Mouse (Mus musculus): ENCODE results near the gene Gdpgp1. TPM values are rescaled to one million over a fixed set of nuclear protein-coding genes. Genes with fewer than 3 reads are reported as not detected.

The Gdpgp1 gene
- polyA plus RNA-seq, 1 experiment from 2014 or later: 3.9 TPM

DNA sequence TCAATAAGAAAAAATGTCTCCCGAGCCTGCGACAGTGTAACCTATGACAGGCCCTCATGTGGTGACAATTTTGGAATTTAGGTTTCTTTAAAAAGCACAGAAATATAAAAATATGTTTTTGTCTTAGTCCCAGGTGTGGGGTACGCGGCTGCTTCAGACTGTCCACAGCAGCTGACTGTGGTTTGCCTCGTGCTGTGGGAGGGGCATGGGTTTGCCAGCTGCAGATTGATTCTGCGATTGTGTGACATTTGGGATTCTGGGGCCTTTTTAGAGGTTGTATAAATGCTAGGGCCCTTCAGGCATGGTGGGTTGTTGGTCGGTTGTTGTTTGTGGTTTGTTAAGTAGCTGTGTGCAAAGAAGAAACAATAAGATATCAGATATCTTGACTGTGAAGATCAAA lies 27.7 kb upstream of the Gdpgp1 start:
- H3K27me3 ChIP-seq (replicated peaks; ENCODE audit: control insufficient read depth, insufficient read depth, low read length): no peaks in the 10 kb centered on the region
- H3K27ac ChIP-seq (ENCODE audit: low read length): no peak overlapping the region
- H3K4me1 ChIP-seq (replicated peaks; ENCODE audit: control insufficient read depth, insufficient read depth, low read length): peaks cover 60% of the 10 kb centered on the region
- 83% methylated on average over 7 of the region's 7 CpGs for WGBS
- ATAC-seq: no peak
- no peak overlapping the region for H3K4me2 ChIP-seq (ENCODE audit: low read length)
- no peak overlapping the region for H3K4me3 ChIP-seq (replicated peaks; ENCODE audit: low read length)
- no peaks in the 10 kb centered on the region for H3K9me3 ChIP-seq (ENCODE audit: control insufficient read depth, low read length)
- no peaks in the 10 kb centered on the region for H3K36me3 ChIP-seq (ENCODE audit: control insufficient read depth, insufficient read depth)
- no peak overlapping the region for H3K9ac ChIP-seq (replicated peaks; ENCODE audit: low read depth, low read length)

DNA sequence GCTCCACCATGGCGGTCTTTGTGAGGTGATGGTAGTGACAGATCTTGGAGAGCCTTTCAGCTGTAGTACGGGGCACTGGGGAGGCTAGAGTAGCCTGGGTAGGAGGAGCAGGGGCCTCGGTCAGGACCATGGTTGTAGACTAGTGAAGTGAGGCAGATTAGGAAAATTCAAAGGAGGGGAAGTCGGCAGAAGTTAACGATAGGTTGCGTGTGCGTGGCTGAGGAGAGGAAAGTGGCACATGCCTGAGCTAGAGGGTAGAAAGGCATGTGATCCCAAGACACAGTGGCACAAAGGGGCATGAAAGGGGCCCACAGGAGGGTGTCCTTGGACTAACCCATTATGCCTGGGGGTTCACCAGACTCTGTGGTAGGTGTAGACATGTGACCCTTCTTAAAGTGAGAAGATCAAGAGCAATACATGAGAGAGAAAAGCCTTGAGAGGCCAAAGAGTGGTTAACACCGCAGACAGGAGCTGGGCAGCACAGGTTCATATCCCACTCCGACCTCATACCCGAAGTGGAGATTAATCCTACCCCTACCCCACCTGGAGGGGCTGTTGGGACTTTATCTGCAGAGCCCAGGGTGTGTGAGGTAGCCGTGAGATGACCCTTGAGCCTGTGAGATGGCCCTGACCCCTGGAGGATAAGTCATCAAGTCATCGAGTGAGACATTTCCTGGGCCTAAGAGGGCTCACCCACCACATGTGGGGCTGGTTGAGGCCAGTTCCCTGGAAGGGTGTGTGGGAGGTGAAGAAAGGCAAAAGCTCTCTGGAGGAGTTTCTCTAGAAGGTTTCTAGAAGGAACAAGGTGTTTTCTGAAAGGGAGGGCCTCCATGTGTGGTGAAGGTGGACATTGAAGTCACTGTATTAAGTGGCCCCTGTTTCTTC lies 26.7 kb upstream of the Gdpgp1 start:
- no peaks in the 10 kb centered on the region for H3K27me3 ChIP-seq (replicated peaks; ENCODE audit: control insufficient read depth, insufficient read depth, low read length)
- H3K27ac ChIP-seq (ENCODE audit: low read length): no peak overlapping the region
- no peaks in the 10 kb centered on the region for H3K9me3 ChIP-seq (ENCODE audit: control insufficient read depth, low read length)
- H3K9ac ChIP-seq (replicated peaks; ENCODE audit: low read depth, low read length): no peak overlapping the region
- WGBS: 86% methylated on average over 12 of the region's 12 CpGs
- H3K4me2 ChIP-seq (ENCODE audit: low read length): no peak overlapping the region
- no peak for ATAC-seq
- no peaks in the 10 kb centered on the region for H3K36me3 ChIP-seq (ENCODE audit: control insufficient read depth, insufficient read depth)
- peaks cover 54% of the 10 kb centered on the region for H3K4me1 ChIP-seq (replicated peaks; ENCODE audit: control insufficient read depth, insufficient read depth, low read length)
- H3K4me3 ChIP-seq (replicated peaks; ENCODE audit: low read length): no peak overlapping the region

DNA sequence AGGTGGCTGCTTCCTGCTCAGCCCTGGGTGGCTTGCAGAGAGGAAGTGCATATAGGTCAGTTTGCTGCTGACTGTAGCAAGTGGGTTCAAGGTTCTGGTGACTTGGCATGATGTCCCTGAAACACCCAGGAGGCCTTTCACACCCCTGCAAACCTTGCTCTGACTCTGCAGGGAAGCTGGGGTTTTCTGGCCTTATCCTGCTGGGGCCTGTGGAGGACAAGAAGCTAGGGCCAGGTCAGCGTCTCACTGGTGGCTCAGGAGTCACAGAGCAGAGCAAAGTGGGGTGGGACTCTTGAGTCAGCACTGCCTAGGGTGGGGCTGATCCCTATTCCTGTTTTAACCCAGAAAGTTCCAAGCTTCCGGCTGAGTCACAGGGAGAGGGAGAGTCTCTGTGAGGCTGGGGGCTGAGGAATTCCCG lies 25.3 kb upstream of the Gdpgp1 start:
- Histone ChIP-seq H3K9ac (replicated peaks; ENCODE audit: low read depth, low read length) (no peak overlapping the region), H3K4me3 (replicated peaks; ENCODE audit: low read length) (no peak overlapping the region), H3K27ac (ENCODE audit: low read length) (no peak overlapping the region), H3K4me1 (replicated peaks; ENCODE audit: control insufficient read depth, insufficient read depth, low read length) (peaks cover 41% of the 10 kb centered on the region), H3K4me2 (ENCODE audit: low read length) (no peak overlapping the region), H3K36me3 (ENCODE audit: control insufficient read depth, insufficient read depth) (no peaks in the 10 kb centered on the region), H3K9me3 (ENCODE audit: control insufficient read depth, low read length) (no peaks in the 10 kb centered on the region), H3K27me3 (replicated peaks; ENCODE audit: control insufficient read depth, insufficient read depth, low read length) (no peaks in the 10 kb centered on the region)
- 75% methylated on average over 3 of the region's 3 CpGs for WGBS
- ATAC-seq: no peak

DNA sequence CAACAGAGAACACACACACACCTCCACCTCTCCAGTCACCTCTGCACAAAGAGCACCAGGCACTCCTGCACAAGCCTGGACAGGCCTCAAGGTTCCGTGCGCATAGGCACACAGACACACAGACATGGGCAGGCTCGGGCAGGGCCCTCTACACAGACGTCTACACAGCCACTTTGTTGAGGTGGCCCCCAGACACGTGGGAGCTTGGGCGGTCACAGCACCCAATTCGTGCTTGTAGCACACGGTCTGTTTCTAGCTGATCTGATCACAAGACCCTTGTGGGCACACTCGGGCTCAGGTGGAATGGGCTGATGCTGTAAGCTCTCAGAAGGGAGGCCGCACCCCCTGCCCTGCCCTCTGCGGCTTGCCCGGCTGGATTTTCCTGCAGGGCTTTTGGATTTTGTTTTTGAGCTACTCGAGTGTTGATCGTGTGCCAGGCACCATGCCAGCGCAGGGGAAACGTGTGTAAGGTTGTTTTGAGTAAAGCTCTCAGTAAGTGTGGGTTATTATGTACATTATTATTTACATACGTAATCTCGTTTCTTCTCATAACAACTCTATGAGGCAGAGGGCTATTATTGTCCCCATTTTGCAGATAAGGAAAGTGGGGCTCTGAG lies 24.5 kb upstream of the Gdpgp1 start:
- Histone ChIP-seq H3K27ac (ENCODE audit: low read length) (no peak overlapping the region), H3K4me1 (replicated peaks; ENCODE audit: control insufficient read depth, insufficient read depth, low read length) (peaks cover 33% of the 10 kb centered on the region), H3K4me2 (ENCODE audit: low read length) (no peak overlapping the region), H3K4me3 (replicated peaks; ENCODE audit: low read length) (no peak overlapping the region), H3K9me3 (ENCODE audit: control insufficient read depth, low read length) (no peaks in the 10 kb centered on the region), H3K9ac (replicated peaks; ENCODE audit: low read depth, low read length) (no peak overlapping the region), H3K36me3 (ENCODE audit: control insufficient read depth, insufficient read depth) (0 out of 2 replicates have a peak, but pooled peaks cover under 1% of the 10 kb centered on the region), H3K27me3 (replicated peaks; ENCODE audit: control insufficient read depth, insufficient read depth, low read length) (no peaks in the 10 kb centered on the region)
- 56% methylated on average over 18 of the region's 18 CpGs for WGBS
- 0 out of 2 replicates have a peak, but pooled peaks have one; percentile 5 for ATAC-seq

DNA sequence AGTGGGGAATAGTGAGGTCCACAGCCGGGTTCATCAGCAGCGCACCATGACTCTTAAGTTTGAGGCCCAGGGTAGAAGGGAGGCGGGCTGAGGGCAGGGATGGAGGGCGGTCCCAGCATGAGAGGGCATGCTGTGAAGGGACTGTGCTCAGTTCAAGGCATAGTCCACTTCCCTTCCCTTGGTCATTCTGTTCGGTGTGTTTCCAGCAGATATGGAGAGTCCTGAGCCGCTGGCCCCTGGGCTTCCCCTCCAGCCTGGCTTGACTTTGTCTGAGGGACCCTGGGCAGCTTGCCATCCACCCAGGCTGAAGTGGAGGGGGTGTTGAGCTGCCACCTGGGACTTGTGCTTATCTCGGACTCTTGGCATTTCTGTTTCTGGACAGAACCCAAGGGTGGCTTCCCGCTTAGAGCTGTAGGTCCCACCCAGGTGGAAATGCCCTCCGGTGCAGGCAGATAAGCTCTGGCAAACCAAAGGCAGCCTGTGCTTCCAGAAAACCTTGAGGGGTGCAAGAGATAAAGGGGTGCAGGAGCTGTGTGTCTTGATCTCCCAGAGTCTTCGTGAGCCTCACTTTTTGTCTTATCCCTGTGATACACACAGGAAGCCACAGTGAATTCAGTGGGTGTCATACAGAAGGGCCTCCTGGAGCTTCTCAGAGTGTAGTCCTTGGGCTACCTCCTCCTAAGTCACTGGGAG lies 23.8 kb upstream of the Gdpgp1 start:
- no peaks in the 10 kb centered on the region for H3K9me3 ChIP-seq (ENCODE audit: control insufficient read depth, low read length)
- no peak overlapping the region for H3K4me3 ChIP-seq (replicated peaks; ENCODE audit: low read length)
- no peak overlapping the region for H3K4me2 ChIP-seq (ENCODE audit: low read length)
- no peak overlapping the region for H3K9ac ChIP-seq (replicated peaks; ENCODE audit: low read depth, low read length)
- H3K27me3 ChIP-seq (replicated peaks; ENCODE audit: control insufficient read depth, insufficient read depth, low read length): no peaks in the 10 kb centered on the region
- peaks cover 7% of the 10 kb centered on the region; the same call in 1 of the 2 replicates for H3K36me3 ChIP-seq (ENCODE audit: control insufficient read depth, insufficient read depth)
- ATAC-seq: no peak
- H3K4me1 ChIP-seq (replicated peaks; ENCODE audit: control insufficient read depth, insufficient read depth, low read length): peaks cover 26% of the 10 kb centered on the region
- WGBS: 71% methylated on average over 10 of the region's 10 CpGs
- no peak overlapping the region for H3K27ac ChIP-seq (ENCODE audit: low read length)

DNA sequence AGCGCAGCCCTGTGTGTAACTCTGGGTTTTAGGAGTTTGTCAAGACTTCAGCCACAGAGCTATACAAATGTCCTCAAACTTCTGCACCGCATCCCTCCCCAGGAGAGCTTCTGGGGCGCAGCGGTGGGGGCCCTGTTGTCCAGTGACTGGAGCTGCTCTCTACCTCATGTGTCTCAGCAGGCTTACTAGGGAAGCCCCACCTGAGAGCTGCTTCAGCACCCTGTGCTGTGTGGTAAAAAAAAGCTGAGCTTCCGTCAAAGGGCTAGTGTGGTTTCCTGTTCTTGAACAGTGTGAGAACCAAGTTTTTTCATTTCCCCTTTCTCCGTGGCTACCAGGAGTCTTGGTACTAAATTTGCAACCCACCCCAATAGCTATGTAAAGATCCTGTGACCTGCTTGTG lies 23.0 kb upstream of the Gdpgp1 start:
- ATAC-seq: no peak
- Histone ChIP-seq H3K4me1 (replicated peaks; ENCODE audit: control insufficient read depth, insufficient read depth, low read length) (peaks cover 23% of the 10 kb centered on the region), H3K9ac (replicated peaks; ENCODE audit: low read depth, low read length) (no peak overlapping the region), H3K27ac (ENCODE audit: low read length) (no peak overlapping the region), H3K36me3 (ENCODE audit: control insufficient read depth, insufficient read depth) (peaks cover 7% of the 10 kb centered on the region; the same call in 1 of the 2 replicates), H3K9me3 (ENCODE audit: control insufficient read depth, low read length) (no peaks in the 10 kb centered on the region), H3K27me3 (replicated peaks; ENCODE audit: control insufficient read depth, insufficient read depth, low read length) (no peaks in the 10 kb centered on the region), H3K4me2 (ENCODE audit: low read length) (no peak overlapping the region), H3K4me3 (replicated peaks; ENCODE audit: low read length) (no peak overlapping the region)
- WGBS: 83% methylated on average over 6 of the region's 6 CpGs

DNA sequence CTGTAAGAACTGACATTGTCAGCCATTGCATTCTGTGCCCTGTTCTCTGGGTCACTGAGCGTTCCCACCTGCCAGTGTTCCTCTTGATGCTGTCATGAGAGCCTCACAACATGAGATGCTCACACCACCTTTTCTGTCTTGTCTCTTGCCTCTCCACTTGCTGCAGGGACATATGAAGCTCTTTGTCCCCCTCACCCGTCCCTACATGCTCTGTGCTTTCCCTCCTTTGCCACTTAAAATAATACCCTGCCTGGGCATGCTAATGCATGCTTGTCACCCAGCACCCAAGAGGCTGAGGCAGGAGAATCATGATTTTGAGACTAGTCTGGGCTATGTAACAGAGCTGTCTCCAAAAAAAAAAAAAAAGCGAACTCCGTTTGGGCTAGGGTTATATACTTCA lies 21.7 kb upstream of the Gdpgp1 start:
- H3K4me3 ChIP-seq (replicated peaks; ENCODE audit: low read length): no peak overlapping the region
- no peak overlapping the region for H3K27ac ChIP-seq (ENCODE audit: low read length)
- no peaks in the 10 kb centered on the region for H3K9me3 ChIP-seq (ENCODE audit: control insufficient read depth, low read length)
- H3K4me1 ChIP-seq (replicated peaks; ENCODE audit: control insufficient read depth, insufficient read depth, low read length): peaks cover 28% of the 10 kb centered on the region
- H3K27me3 ChIP-seq (replicated peaks; ENCODE audit: control insufficient read depth, insufficient read depth, low read length): no peaks in the 10 kb centered on the region
- no peak overlapping the region for H3K4me2 ChIP-seq (ENCODE audit: low read length)
- no peak overlapping the region for H3K9ac ChIP-seq (replicated peaks; ENCODE audit: low read depth, low read length)
- 77% methylated on average over 4 of the region's 4 CpGs for WGBS
- ATAC-seq: no peak
- H3K36me3 ChIP-seq (ENCODE audit: control insufficient read depth, insufficient read depth): peaks cover 7% of the 10 kb centered on the region; the same call in 1 of the 2 replicates

DNA sequence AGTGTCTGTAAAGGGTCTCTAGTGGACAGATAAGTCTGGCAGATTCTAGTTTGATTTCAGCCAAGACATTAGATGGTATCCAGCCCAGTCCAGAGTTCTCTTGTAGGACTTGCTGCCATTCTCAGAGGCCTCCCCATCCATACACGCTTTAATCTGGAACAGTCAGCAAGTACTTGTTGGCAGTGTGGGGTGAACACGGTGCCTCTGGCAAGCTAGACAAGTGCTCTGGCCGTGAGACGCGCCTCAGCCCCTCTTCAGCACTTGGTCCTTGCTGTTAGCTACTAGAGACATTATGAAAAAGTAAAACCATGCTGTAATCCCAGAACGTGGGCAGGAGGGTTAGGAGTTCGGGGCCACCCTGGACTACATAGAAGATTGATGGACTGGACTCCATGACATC lies 19.1 kb upstream of the Gdpgp1 start:
- 92% methylated on average over 7 of the region's 7 CpGs for WGBS
- H3K9ac ChIP-seq (replicated peaks; ENCODE audit: low read depth, low read length): no peak overlapping the region
- H3K4me3 ChIP-seq (replicated peaks; ENCODE audit: low read length): no peak overlapping the region
- peaks cover 15% of the 10 kb centered on the region for H3K4me1 ChIP-seq (replicated peaks; ENCODE audit: control insufficient read depth, insufficient read depth, low read length)
- no peak overlapping the region for H3K27ac ChIP-seq (ENCODE audit: low read length)
- H3K36me3 ChIP-seq (ENCODE audit: control insufficient read depth, insufficient read depth): peaks cover 12% of the 10 kb centered on the region
- H3K9me3 ChIP-seq (ENCODE audit: control insufficient read depth, low read length): no peaks in the 10 kb centered on the region
- H3K4me2 ChIP-seq (ENCODE audit: low read length): no peak overlapping the region
- no peak for ATAC-seq
- H3K27me3 ChIP-seq (replicated peaks; ENCODE audit: control insufficient read depth, insufficient read depth, low read length): no peaks in the 10 kb centered on the region

DNA sequence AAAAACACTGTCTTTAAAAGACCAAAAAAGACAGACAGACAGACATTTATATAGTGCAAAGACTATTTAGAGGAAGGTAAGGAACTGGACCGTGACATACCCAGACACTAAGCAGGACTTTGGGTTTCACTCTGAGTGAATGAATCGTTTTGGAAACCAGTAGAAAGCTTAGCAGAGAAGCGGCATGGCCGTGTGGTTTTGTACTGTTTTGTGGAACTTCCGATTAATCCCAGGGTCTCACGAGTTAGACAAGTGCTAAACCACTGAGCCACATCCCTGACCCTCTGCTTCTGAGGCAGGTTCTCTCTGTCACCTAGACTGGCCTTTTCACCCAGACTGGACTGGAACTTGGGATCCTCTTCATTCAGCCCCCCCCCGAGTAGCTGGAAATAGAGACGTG lies 18.2 kb upstream of the Gdpgp1 start:
- Histone ChIP-seq H3K36me3 (ENCODE audit: control insufficient read depth, insufficient read depth) (peaks cover 16% of the 10 kb centered on the region), H3K27ac (ENCODE audit: low read length) (no peak overlapping the region), H3K4me3 (replicated peaks; ENCODE audit: low read length) (no peak overlapping the region), H3K9me3 (ENCODE audit: control insufficient read depth, low read length) (no peaks in the 10 kb centered on the region), H3K4me1 (replicated peaks; ENCODE audit: control insufficient read depth, insufficient read depth, low read length) (peaks cover 10% of the 10 kb centered on the region), H3K27me3 (replicated peaks; ENCODE audit: control insufficient read depth, insufficient read depth, low read length) (no peaks in the 10 kb centered on the region), H3K4me2 (ENCODE audit: low read length) (no peak overlapping the region), H3K9ac (replicated peaks; ENCODE audit: low read depth, low read length) (no peak overlapping the region)
- 68% methylated on average over 8 of the region's 8 CpGs for WGBS
- ATAC-seq: no peak
